Mouse (Mus musculus) heart, postnatal 0 days (tissue): ENCODE results near the gene Ugt2a2. TPM values are rescaled to one million over a fixed set of nuclear protein-coding genes. Genes with fewer than 3 reads are reported as not detected.
"Not testable (repeated sequence)": the region's sequence is repeated elsewhere in the genome, so short reads cannot be mapped to it uniquely, and the experiment has no call there.

Source experiments
- ATAC-seq: fragments of 200-750 bp; cut with Nextera tagmentation; 2 replicates; pipeline ENCODE4 v1.8.0; 2017; ENCODE audit warnings: low read depth, moderate number of reproducible peaks, moderate library complexity; ENCODE audit not compliant: insufficient read depth
- DNase-seq: peaks from one replicate; pipeline ENCODE4 v3.0.0-alpha.2; 2016; ENCODE audit warnings: low spot score
- H3K27ac ChIP-seq: fragments of 300-500 bp; sonication (generic); 2 replicates; pipeline ENCODE4 v1.5.1; 2014; ENCODE audit warnings: low read depth, mild to moderate bottlenecking
- H3K27me3 ChIP-seq: fragments of 300-500 bp; sonication (generic); 2 replicates; pipeline ENCODE4 v1.6.1; 2014; ENCODE audit warnings: low read length, mixed read lengths; ENCODE audit not compliant: control insufficient read depth, insufficient read depth
- H3K36me3 ChIP-seq: fragments of 300-500 bp; sonication (generic); replicated peaks from 2 replicates; pipeline ENCODE4 v1.6.1; 2014; ENCODE audit warnings: low read length, mixed read lengths; ENCODE audit not compliant: control insufficient read depth, insufficient read depth
- H3K4me1 ChIP-seq: fragments of 300-500 bp; sonication (generic); 2 replicates; pipeline ENCODE4 v1.6.1; 2014; ENCODE audit warnings: antibody characterized with exemption; ENCODE audit not compliant: control insufficient read depth, insufficient read depth
- H3K4me2 ChIP-seq: fragments of 300-500 bp; sonication (generic); 2 replicates; pipeline ENCODE4 v1.6.1; 2014; ENCODE audit warnings: low read depth, mild to moderate bottlenecking, low read length, moderate library complexity
- H3K4me3 ChIP-seq: fragments of 300-500 bp; sonication (generic); 2 replicates; pipeline ENCODE4 v1.5.1; 2014; ENCODE audit warnings: low read depth, low read length
- H3K9ac ChIP-seq: fragments of 300-500 bp; sonication (generic); replicated peaks from 2 replicates; pipeline ENCODE4 v1.6.1; 2014; ENCODE audit warnings: low read depth, low read length, mixed read lengths
- H3K9me3 ChIP-seq: fragments of 300-500 bp; sonication (generic); replicated peaks from 2 replicates; pipeline ENCODE4 v1.6.1; 2016; ENCODE audit warnings: low read length; ENCODE audit not compliant: control insufficient read depth
- CTCF ChIP-seq: IDR thresholded peaks from 2 replicates; pipeline ENCODE4 v1.5.1; 2016; ENCODE audit warnings: antibody characterized with exemption, control low read depth, low read depth
- EP300 ChIP-seq: IDR thresholded peaks from 2 replicates; pipeline ENCODE4 v1.6.1; 2016; ENCODE audit warnings: antibody characterized with exemption, low read depth
- WGBS: fragments of 180-500 bp; shearing (Covaris S2); extraction: QIAGEN DNeasy Blood & Tissue Kit; methylation state at CpG from one replicate; pipeline ENCODE4 v1.1.7; 2014; 5-methylcytosine and 5-hydroxymethylcytosine counted together
- polyA plus RNA-seq: library from polyadenylated mRNA; unstranded; fragments of >200 nt; fragmentation: Nextera tagmentation; extraction: Ambion mirVana; gene quantifications from 2 replicates; pipeline ENCODE4 v1.2.1, GENCODE M21; 2015
- total RNA-seq: library from RNA; depleted of rRNA; stranded (reverse); fragments of >200 nt; gene quantifications from 2 replicates; pipeline ENCODE4 v1.2.3, GENCODE M21; 2014; ENCODE audit warnings: low replicate concordance; rRNA removed

The Ugt2a2 gene
- total and polyA plus RNA-seq, 2 experiments from 2014 or later: not detected

DNA sequence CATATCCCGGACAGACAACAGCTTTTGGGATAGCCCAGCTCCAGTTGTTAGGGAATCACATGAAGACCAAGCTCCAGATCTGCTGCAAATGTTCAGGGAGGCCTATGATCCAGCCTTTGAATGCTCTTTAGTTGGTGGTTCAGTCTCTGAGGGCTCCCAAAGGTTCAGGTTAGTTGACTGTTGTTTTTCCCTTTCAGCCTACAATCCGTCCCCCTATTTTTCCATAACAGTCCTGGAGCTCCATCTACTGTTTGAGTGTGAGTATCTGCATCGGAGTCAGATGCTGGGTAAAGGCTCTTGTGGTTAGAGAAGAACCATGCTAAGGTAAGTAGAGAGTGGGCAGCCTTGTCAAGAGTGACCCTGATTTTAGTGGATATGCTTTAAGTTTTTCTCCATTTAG lies 45.8 kb downstream of the Ugt2a2 start:
- DNase-seq (peak; percentile 8), ATAC-seq (no peak)
- no peaks in the 10 kb centered on the region for H3K9me3 ChIP-seq
- H3K4me3 ChIP-seq: no peak overlapping the region
- TF ChIP-seq CTCF (peak; percentile 46), EP300 (no peak)
- H3K27ac ChIP-seq: no peak overlapping the region
- H3K4me1 ChIP-seq: no peaks in the 10 kb centered on the region
- no peaks in the 10 kb centered on the region for H3K27me3 ChIP-seq
- H3K9ac ChIP-seq: no peak overlapping the region
- no peak overlapping the region for H3K4me2 ChIP-seq
- WGBS: 35% methylated on average over 3 of the region's 3 CpGs
- H3K36me3 ChIP-seq: no peaks in the 10 kb centered on the region

DNA sequence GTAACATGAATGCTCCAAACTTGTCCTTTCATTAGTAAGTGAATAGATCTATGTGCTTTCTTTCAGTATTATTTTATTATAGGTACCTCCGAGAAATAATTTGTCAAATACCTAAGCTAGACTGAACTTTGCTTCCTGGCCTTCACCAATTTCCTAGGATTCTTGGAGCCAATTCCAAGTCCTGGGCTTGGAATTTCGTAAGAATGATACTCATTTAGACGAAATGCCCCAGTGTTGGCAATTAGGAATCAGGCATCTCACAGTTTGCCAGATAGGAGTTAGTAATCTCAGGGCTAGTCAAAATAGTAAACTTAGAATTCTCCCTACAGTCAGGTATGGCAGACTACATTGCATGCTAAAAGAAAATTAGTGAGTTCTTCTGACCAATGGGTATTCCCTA lies 56.4 kb downstream of the Ugt2a2 start:
- no peaks in the 10 kb centered on the region for H3K27me3 ChIP-seq
- WGBS: 59% methylated on average over 3 of the region's 3 CpGs
- H3K4me1 ChIP-seq: no peaks in the 10 kb centered on the region
- no peak for DNase-seq
- no peaks in the 10 kb centered on the region for H3K9me3 ChIP-seq
- no peak overlapping the region for H3K27ac ChIP-seq
- ATAC-seq: no peak
- no peak overlapping the region for H3K4me3 ChIP-seq
- no peaks in the 10 kb centered on the region for H3K36me3 ChIP-seq
- H3K4me2 ChIP-seq: no peak overlapping the region
- H3K9ac ChIP-seq: no peak overlapping the region
- TF ChIP-seq EP300 (no peak), CTCF (no peak)

DNA sequence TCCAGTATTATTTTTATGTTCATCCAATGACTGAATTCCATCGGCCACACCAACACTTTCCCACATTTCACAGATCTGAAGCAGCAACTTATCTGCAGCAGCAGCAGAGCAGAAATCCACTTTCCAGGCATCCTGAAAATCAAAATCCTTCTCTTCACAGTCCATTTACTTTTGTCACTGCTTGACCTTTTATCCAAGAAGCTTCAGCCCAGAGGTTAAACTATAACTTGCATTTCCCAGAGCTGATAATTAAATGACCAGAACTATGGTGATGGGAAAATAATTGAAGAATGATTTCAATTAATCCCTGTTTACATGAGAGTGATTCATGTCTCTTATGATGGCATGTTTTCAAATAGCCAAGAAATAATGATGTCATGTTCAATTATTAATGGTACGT lies 58.0 kb downstream of the Ugt2a2 start, which contains the start of gene Ugt2b38:
Ugt2b38 (minus strand) TSS at position 163 of the 400 bp plus-strand sequence.
- ATAC-seq, H3K4me2 ChIP-seq, H3K9me3 ChIP-seq, H3K4me1 ChIP-seq, H3K36me3 ChIP-seq, H3K27ac ChIP-seq, H3K27me3 ChIP-seq, H3K4me3 ChIP-seq, H3K9ac ChIP-seq, DNase-seq: not testable (repeated sequence)
- 94% methylated on average over 1 of the region's 2 CpGs for WGBS

Other genes with a start within 250 kb of the Ugt2a2 start
- not detected in 2 replicates for gene Ugt2b37, start 227.5 kb downstream of the Ugt2a2 start, total RNA-seq
- not detected in 2 replicates for gene Ugt2b37, start 227.5 kb downstream of the Ugt2a2 start, polyA plus RNA-seq
- gene Ugt2a3, start 145.1 kb downstream of the Ugt2a2 start, total RNA-seq: not detected in 2 replicates
- not detected in 2 replicates for gene Ugt2a3, start 145.1 kb downstream of the Ugt2a2 start, polyA plus RNA-seq
- gene Ugt2b38, start 58.1 kb downstream of the Ugt2a2 start, total RNA-seq: not detected in 2 replicates
- gene Ugt2b38, start 58.1 kb downstream of the Ugt2a2 start, polyA plus RNA-seq: not detected in 2 replicates
- gene Gm43638, start 4.5 kb upstream of the Ugt2a2 start, total RNA-seq: not detected in 2 replicates
- not detected in 2 replicates for gene Gm43638, start 4.5 kb upstream of the Ugt2a2 start, polyA plus RNA-seq
- not detected in 2 replicates for gene Ugt2a1, start 8.6 kb upstream of the Ugt2a2 start, total RNA-seq
- not detected in 2 replicates for gene Ugt2a1, start 8.6 kb upstream of the Ugt2a2 start, polyA plus RNA-seq
- gene Sult1b1, start 55.9 kb upstream of the Ugt2a2 start, total RNA-seq: not detected in 2 replicates
- gene Sult1b1, start 55.9 kb upstream of the Ugt2a2 start, polyA plus RNA-seq: not detected in 2 replicates
- gene Sult1d1, start 86.8 kb upstream of the Ugt2a2 start, total RNA-seq: not detected in 2 replicates
- not detected in 2 replicates for gene Sult1d1, start 86.8 kb upstream of the Ugt2a2 start, polyA plus RNA-seq
- gene Sult1e1, start 109.3 kb upstream of the Ugt2a2 start, total RNA-seq: not detected in 2 replicates
- gene Sult1e1, start 109.3 kb upstream of the Ugt2a2 start, polyA plus RNA-seq: not detected in 2 replicates
- gene Csn1s1, start 183.9 kb upstream of the Ugt2a2 start, total RNA-seq: not detected in 2 replicates
- not detected in 2 replicates for gene Csn1s1, start 183.9 kb upstream of the Ugt2a2 start, polyA plus RNA-seq
- gene Csn2, start 217.4 kb upstream of the Ugt2a2 start, total RNA-seq: not detected in 2 replicates
- gene Csn2, start 217.4 kb upstream of the Ugt2a2 start, polyA plus RNA-seq: not detected in 2 replicates